Mouse (Mus musculus): ENCODE results near the gene Pcdh10. TPM values are rescaled to one million over a fixed set of nuclear protein-coding genes. Genes with fewer than 3 reads are reported as not detected.
A peak's percentile ranks its signal among the peaks of the same experiment; 100 is the strongest.

Gene Pcdh10
- not detected in 2 replicates for polyA plus RNA-seq (2012; ENCODE audit: insufficient read depth, insufficient read length, missing spikeins)

DNA sequence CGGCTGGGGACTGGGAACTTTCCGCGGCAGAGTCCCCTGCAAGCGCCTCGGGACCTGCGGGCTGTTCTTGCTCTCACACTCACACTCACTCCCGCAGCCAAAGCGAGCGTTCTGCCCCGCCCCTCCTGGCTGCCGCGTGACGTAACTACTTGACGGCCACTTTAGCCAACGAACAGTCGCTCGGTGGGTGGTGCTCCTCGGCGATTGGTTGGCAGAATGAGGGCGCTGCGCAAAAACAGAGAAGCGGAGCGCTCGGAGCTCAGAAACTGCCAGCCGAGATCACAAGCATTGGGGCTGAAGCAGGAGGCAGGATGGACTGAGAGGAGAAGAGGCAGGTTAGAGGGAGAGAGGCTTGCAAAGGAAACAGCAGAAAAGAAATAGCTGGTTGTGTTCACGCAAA, at the start of gene Pcdh10:
TSS of gene Pcdh10 (plus strand) at position 254 of the 400 bp plus-strand sequence.
- no peak for TF ChIP-seq CTCF (IDR thresholded peaks at IDR 0.05; ENCODE audit: low read depth, low read length)
- no peak for TF ChIP-seq POLR2A (IDR thresholded peaks at IDR 0.05; ENCODE audit: borderline replicate concordance, low read depth, low read length)
- Histone ChIP-seq H3K4me3 (ENCODE audit: insufficient read depth, low read length) (peak within 1 kb of the TSS; percentile 40), H3K27ac (ENCODE audit: insufficient read depth, low read depth, low read length) (no peak within 1 kb of the TSS), H3K4me1 (ENCODE audit: control insufficient read depth, insufficient read depth, low read length) (no peaks in the 10 kb centered on the region)

GRCm38 (mm10) chr3:45355919-45356318, 22.3 kb upstream of the Pcdh10 start:
- TF ChIP-seq CTCF (IDR thresholded peaks at IDR 0.05; ENCODE audit: low read depth, low read length) = no peak
- TF ChIP-seq POLR2A (IDR thresholded peaks at IDR 0.05; ENCODE audit: borderline replicate concordance, low read depth, low read length) = no peak
- H3K4me3 ChIP-seq (ENCODE audit: insufficient read depth, low read length) = no peak overlapping the region
- no peak overlapping the region for H3K27ac ChIP-seq (ENCODE audit: insufficient read depth, low read depth, low read length)
- H3K4me1 ChIP-seq (ENCODE audit: control insufficient read depth, insufficient read depth, low read length) = no peaks in the 10 kb centered on the region

DNA sequence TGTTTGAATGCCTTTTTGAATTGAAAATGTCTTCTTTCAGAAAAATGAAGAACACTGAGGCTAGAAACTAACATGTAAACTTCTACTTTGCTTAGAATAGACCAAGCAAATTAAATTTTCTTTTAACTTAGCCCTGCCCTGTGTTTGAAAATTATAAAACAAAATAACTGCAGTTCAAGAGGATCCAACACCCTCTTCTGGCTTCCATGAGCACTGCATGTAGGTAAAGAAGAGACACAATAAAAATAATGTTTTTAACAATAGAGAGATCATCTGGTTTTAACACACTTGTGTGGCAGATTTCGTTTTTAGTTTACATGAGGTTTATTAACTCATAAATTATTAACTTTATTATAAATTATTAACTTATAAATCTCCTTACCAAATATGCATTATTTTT, 9.2 kb upstream of the Pcdh10 start:
- Histone ChIP-seq H3K4me1 (ENCODE audit: control insufficient read depth, insufficient read depth, low read length) (no peaks in the 10 kb centered on the region), H3K4me3 (ENCODE audit: insufficient read depth, low read length) (no peak overlapping the region), H3K27ac (ENCODE audit: insufficient read depth, low read depth, low read length) (no peak overlapping the region)
- no peak for TF ChIP-seq CTCF (IDR thresholded peaks at IDR 0.05; ENCODE audit: low read depth, low read length)
- TF ChIP-seq POLR2A (IDR thresholded peaks at IDR 0.05; ENCODE audit: borderline replicate concordance, low read depth, low read length) = no peak

DNA sequence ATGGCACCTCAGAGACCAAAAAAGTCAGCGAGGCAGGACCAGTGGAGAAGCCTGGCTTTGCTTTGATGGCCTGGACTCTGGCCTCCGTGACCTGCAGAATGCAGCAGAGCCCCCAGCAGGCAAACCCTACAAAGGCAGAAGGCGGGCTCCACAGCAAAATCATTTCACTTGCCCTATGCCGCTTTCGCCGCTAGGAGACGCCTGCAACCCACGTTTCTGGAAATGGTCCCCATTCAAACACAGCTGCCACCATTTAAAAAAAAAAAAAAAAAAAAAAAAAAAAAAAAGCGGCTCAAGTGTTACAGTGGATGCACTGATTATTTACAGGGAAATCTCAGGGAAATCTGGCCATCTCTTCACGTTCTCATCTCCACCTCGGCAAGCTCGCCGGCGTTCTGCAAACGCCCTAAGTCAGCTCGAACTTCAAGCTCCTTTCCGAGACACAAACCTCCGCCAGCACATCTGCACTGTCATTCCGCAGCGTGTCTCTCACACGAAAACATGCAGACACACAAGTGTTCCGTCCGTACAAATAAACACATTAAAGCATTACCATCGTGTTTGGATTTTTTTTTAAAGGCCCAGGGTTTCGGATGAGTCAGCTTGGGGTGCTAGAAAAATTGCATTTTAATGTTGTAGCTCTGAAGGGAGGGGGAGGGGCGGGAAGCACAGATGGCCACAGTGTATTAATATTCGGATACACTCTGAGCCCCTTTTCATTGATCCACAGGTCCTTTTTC, 2.3 kb upstream of the Pcdh10 start:
- Histone ChIP-seq H3K4me1 (ENCODE audit: control insufficient read depth, insufficient read depth, low read length) (no peaks in the 10 kb centered on the region), H3K27ac (ENCODE audit: insufficient read depth, low read depth, low read length) (no peak overlapping the region), H3K4me3 (ENCODE audit: insufficient read depth, low read length) (peak overlapping the region; percentile 48)
- TF ChIP-seq CTCF (IDR thresholded peaks at IDR 0.05; ENCODE audit: low read depth, low read length) = peak; percentile 60
- TF ChIP-seq POLR2A (IDR thresholded peaks at IDR 0.05; ENCODE audit: borderline replicate concordance, low read depth, low read length) = no peak

GRCm38 (mm10) chr3:45376501-45377390, 1.5 kb upstream of the Pcdh10 start:
- Histone ChIP-seq H3K4me1 (ENCODE audit: control insufficient read depth, insufficient read depth, low read length) (no peaks in the 10 kb centered on the region), H3K27ac (ENCODE audit: insufficient read depth, low read depth, low read length) (no peak overlapping the region), H3K4me3 (ENCODE audit: insufficient read depth, low read length) (peak overlapping the region; percentile 48)
- no peak for TF ChIP-seq CTCF (IDR thresholded peaks at IDR 0.05; ENCODE audit: low read depth, low read length)
- no peak for TF ChIP-seq POLR2A (IDR thresholded peaks at IDR 0.05; ENCODE audit: borderline replicate concordance, low read depth, low read length)

DNA sequence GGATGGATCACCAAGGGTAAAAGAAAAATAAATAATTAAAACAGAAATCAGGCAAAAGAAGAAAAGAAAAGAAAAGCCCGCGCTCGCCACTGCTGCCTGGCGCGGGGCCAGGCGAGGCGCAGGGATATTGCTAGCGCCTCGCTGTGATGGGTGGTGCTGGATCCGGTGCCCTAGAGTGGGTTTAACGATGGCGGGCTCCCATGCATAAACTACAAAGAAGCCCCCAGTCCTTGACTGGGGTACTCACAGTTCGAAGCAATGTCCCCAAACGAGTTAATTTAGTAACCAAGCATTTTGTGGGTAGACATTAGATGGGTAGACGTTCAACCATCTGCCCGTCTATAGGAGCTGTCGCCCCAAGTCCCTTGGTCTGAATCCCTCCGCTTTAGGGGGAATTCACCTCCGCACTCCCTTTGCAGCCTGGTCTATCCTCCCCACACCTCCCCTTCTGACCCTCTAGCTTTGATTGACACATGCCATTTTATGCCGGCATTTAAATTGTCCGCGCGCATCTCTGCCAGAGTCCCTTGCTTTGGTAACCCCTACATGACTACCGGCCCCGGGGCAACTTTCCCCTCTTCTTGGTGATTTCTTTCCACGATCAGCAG, 703 bp upstream of the Pcdh10 start:
- TF ChIP-seq CTCF (IDR thresholded peaks at IDR 0.05; ENCODE audit: low read depth, low read length) (no peak), POLR2A (IDR thresholded peaks at IDR 0.05; ENCODE audit: borderline replicate concordance, low read depth, low read length) (no peak)
- H3K27ac ChIP-seq (ENCODE audit: insufficient read depth, low read depth, low read length) = no peak overlapping the region
- H3K4me1 ChIP-seq (ENCODE audit: control insufficient read depth, insufficient read depth, low read length) = no peaks in the 10 kb centered on the region
- H3K4me3 ChIP-seq (ENCODE audit: insufficient read depth, low read length) = peak overlapping the region; percentile 40

- H3K27ac ChIP-seq (ENCODE audit: insufficient read depth, low read depth, low read length) = no peak overlapping the region
- H3K4me1 ChIP-seq (ENCODE audit: control insufficient read depth, insufficient read depth, low read length) = no peaks in the 10 kb centered on the region
- TF ChIP-seq CTCF (IDR thresholded peaks at IDR 0.05; ENCODE audit: low read depth, low read length) (no peak), POLR2A (IDR thresholded peaks at IDR 0.05; ENCODE audit: borderline replicate concordance, low read depth, low read length) (no peak)
- H3K4me3 ChIP-seq (ENCODE audit: insufficient read depth, low read length) = no peak overlapping the region
Observed at GRCm38 (mm10) chr3:45379541-45379971, 1.4 kb downstream of the Pcdh10 start.

GRCm38 (mm10) chr3:45379972-45380761, 2.0 kb downstream of the Pcdh10 start:
- Histone ChIP-seq H3K4me3 (ENCODE audit: insufficient read depth, low read length) (no peak overlapping the region), H3K27ac (ENCODE audit: insufficient read depth, low read depth, low read length) (no peak overlapping the region), H3K4me1 (ENCODE audit: control insufficient read depth, insufficient read depth, low read length) (no peaks in the 10 kb centered on the region)
- no peak for TF ChIP-seq CTCF (IDR thresholded peaks at IDR 0.05; ENCODE audit: low read depth, low read length)
- no peak for TF ChIP-seq POLR2A (IDR thresholded peaks at IDR 0.05; ENCODE audit: borderline replicate concordance, low read depth, low read length)
